Mouse (Mus musculus): ENCODE data around the gene Ranbp9. TPM values are rescaled to one million over a fixed set of nuclear protein-coding genes. Genes with fewer than 3 reads are reported as not detected.
A peak's percentile ranks its signal among the peaks of the same experiment; 100 is the strongest.

Gene Ranbp9
- polyA plus RNA-seq (2014; fragmentation: Nextera tagmentation; extraction: Ambion mirVana) = 8.8 and 12.2 TPM in 2 replicates

DNA sequence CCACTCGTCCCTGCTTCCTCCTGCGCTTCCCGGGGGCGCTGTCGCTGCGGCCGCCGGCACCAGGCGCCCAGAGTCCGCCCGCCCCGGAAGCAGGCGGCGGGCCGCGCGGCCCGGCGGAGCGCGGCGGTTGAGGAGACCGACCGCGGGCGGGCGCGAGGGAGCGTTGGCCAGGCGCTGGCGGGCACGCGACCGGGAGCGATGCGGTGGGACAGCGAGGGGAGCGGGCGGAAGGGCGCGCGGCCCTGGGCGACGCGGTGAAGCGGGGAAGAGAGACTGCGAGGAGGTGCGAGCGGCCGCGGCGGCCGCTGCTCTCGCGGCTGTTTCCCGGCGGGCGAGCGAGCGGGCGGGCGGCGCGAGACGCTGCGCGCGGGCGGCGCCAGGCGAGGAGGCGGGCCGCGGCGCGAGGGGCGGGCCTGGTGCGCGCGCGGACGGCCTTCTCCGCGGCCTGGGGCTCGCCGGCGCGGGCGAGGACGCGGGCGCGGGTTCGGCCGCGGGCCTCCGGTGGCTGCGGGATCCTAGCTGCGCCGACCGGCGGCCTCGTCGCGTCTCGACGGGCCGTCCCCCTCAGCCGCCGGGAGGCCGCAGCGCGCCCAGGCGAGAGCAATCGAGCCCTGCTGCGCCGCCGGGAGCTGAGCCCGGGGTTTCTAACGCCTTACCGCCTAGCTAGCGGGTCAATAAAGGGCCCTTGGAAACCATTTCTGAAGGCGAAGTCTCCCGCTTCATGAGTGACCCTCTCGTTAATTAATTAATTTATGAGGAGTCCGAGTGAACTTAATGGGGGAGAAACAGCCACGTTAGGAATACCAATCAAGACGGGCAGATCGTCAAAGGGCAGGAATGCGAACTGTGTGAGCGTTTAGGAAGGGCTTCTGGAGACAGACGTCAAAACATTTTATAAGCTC lies at the start of gene Ranbp9:
Gene Ranbp9, minus strand, starts transcription at position 326 of the 902 bp plus-strand sequence.
- under 1% methylated on average over 104 of the region's 132 CpGs for WGBS (ENCODE audit: insufficient replicate concordance)
- ATAC-seq (replicated peaks; ENCODE audit: insufficient number of reproducible peaks, low FRiP score, low TSS enrichment) = peak; percentile 84
- Histone ChIP-seq H3K27ac (ENCODE audit: low read depth, low read length) (peak within 1 kb of the TSS; percentile 100), H3K4me2 (peak within 1 kb of the TSS; percentile 78), H3K9me3 (replicated peaks; ENCODE audit: control insufficient read depth, low read length) (no peaks in the 10 kb centered on the region), H3K4me3 (ENCODE audit: low read depth, low read length) (peak within 1 kb of the TSS; percentile 98), H3K36me3 (ENCODE audit: control insufficient read depth, insufficient read depth, low read length) (no peaks in the 10 kb centered on the region), H3K9ac (ENCODE audit: low read depth, low read length) (peak within 1 kb of the TSS; percentile 99), H3K27me3 (ENCODE audit: control insufficient read depth, insufficient read depth, low read length) (no peaks in the 10 kb centered on the region), H3K4me1 (ENCODE audit: control insufficient read depth, insufficient read depth, low read length) (peaks cover 11% of the 10 kb centered on the region)

DNA sequence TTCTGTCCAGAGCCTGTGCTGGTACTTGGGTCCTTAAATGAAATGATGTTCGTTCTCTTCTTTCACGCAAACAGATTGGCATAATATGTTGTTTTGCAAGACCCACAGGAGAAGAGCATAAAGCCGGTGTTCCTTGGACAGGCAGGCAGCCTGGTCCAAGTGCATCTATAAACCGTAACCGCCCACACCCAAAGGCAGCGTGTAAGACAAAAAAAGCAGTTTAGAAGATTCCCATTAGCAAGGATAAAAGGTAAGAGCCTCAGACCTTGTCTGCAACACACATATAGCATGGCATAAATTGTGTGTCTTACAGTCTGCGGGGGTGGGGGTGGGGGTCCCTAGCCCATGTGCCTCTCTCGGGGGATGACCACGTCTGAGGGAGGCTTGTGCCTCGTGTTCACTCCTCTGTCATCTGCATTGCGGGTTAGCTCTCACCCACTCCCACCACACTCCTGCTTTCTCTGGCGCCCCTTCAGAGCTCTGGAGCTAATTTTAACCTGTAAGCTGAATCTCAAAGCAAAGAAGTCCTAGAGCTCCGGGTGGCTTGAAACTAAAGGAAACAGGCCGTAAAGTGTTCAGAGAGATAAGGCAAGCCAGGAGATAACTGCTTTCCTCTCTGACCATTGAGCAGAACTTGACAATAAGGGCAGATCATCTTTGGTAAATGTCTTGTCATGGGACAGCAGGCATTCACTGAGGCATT lies 49.2 kb upstream of the Ranbp9 start:
- Histone ChIP-seq H3K4me1 (ENCODE audit: control insufficient read depth, insufficient read depth, low read length) (peaks cover 33% of the 10 kb centered on the region), H3K4me2 (peak overlapping the region; percentile 45), H3K27me3 (ENCODE audit: control insufficient read depth, insufficient read depth, low read length) (no peaks in the 10 kb centered on the region), H3K4me3 (ENCODE audit: low read depth, low read length) (no peak overlapping the region), H3K9ac (ENCODE audit: low read depth, low read length) (0 out of 2 replicates have a peak overlapping the region, but pooled peaks have one; percentile 3), H3K9me3 (replicated peaks; ENCODE audit: control insufficient read depth, low read length) (no peaks in the 10 kb centered on the region), H3K36me3 (ENCODE audit: control insufficient read depth, insufficient read depth, low read length) (no peaks in the 10 kb centered on the region), H3K27ac (ENCODE audit: low read depth, low read length) (peak overlapping the region; percentile 81; the same call in 1 of the 2 replicates)
- 35% methylated on average over 14 of the region's 14 CpGs for WGBS (ENCODE audit: insufficient replicate concordance)
- no peak for ATAC-seq (replicated peaks; ENCODE audit: insufficient number of reproducible peaks, low FRiP score, low TSS enrichment)

DNA sequence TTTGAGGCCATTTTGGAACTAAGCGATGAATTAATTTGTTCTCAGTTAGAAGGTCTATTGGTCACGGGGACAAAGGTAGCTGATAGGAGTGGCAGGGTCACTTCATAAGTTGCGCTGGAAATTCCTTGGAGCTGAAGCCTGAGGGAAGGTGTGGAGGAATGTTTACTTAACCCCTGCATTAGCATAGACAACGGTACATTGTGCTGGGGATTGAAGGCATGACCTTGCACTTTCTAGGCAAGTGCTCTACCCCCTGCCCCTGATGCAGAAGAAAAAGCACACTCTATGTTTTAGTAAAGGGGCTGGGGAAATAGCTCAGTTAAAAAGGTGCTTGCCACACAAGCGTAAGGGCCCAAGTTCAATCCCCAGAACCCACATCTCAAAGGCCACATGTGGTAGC lies 45.2 kb upstream of the Ranbp9 start:
- Histone ChIP-seq H3K4me3 (ENCODE audit: low read depth, low read length) (no peak overlapping the region), H3K36me3 (ENCODE audit: control insufficient read depth, insufficient read depth, low read length) (no peaks in the 10 kb centered on the region), H3K27me3 (ENCODE audit: control insufficient read depth, insufficient read depth, low read length) (no peaks in the 10 kb centered on the region), H3K9ac (ENCODE audit: low read depth, low read length) (no peak overlapping the region), H3K9me3 (replicated peaks; ENCODE audit: control insufficient read depth, low read length) (no peaks in the 10 kb centered on the region), H3K4me2 (no peak overlapping the region), H3K27ac (ENCODE audit: low read depth, low read length) (no peak overlapping the region), H3K4me1 (ENCODE audit: control insufficient read depth, insufficient read depth, low read length) (peaks cover 48% of the 10 kb centered on the region)
- 63% methylated on average over 5 of the region's 5 CpGs for WGBS (ENCODE audit: insufficient replicate concordance)
- ATAC-seq (replicated peaks; ENCODE audit: insufficient number of reproducible peaks, low FRiP score, low TSS enrichment) = no peak

DNA sequence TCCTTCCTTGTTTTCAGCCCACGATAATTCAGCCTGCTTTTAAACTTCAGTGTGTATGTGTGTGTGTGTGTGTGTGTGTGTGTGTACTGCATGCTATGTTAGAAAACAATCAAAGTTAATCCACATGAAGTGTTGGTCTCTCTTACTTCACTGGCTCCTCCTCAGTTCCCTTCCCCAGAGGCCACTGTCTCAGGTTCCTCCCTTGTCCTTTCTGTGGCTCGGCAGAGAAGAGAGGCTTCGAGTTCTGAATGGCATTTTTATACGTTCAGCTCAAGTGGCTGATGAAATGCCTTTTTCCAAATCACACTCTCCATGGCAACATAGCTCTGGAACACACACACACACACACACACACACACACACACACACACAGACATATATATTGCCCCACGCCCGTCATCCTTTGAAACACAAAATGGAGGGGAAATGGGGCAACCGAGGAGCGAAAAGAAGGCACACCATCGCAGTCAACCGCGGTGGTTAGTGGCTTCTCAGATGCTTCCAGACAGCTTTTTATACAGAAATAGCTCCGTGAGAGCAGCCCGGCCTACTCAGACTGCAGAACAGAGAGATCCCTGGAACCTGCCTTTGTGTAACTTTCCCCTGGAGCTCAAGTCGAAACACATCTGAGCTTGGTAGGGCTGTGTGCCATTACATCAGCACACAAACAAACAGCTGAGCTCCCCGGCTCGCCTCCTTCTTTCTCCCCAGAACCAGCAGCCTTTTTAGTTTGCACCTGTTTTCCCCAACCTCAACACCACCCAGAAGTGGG lies 44.5 kb upstream of the Ranbp9 start:
- H3K9me3 ChIP-seq (replicated peaks; ENCODE audit: control insufficient read depth, low read length) = no peaks in the 10 kb centered on the region
- no peaks in the 10 kb centered on the region for H3K27me3 ChIP-seq (ENCODE audit: control insufficient read depth, insufficient read depth, low read length)
- peaks cover 41% of the 10 kb centered on the region for H3K4me1 ChIP-seq (ENCODE audit: control insufficient read depth, insufficient read depth, low read length)
- WGBS (ENCODE audit: insufficient replicate concordance) = 57% methylated on average over 16 of the region's 16 CpGs
- peak overlapping the region; percentile 70 for H3K27ac ChIP-seq (ENCODE audit: low read depth, low read length)
- ATAC-seq (replicated peaks; ENCODE audit: insufficient number of reproducible peaks, low FRiP score, low TSS enrichment) = no peak
- H3K9ac ChIP-seq (ENCODE audit: low read depth, low read length) = no peak overlapping the region
- no peak overlapping the region for H3K4me2 ChIP-seq
- no peaks in the 10 kb centered on the region for H3K36me3 ChIP-seq (ENCODE audit: control insufficient read depth, insufficient read depth, low read length)
- H3K4me3 ChIP-seq (ENCODE audit: low read depth, low read length) = no peak overlapping the region

DNA sequence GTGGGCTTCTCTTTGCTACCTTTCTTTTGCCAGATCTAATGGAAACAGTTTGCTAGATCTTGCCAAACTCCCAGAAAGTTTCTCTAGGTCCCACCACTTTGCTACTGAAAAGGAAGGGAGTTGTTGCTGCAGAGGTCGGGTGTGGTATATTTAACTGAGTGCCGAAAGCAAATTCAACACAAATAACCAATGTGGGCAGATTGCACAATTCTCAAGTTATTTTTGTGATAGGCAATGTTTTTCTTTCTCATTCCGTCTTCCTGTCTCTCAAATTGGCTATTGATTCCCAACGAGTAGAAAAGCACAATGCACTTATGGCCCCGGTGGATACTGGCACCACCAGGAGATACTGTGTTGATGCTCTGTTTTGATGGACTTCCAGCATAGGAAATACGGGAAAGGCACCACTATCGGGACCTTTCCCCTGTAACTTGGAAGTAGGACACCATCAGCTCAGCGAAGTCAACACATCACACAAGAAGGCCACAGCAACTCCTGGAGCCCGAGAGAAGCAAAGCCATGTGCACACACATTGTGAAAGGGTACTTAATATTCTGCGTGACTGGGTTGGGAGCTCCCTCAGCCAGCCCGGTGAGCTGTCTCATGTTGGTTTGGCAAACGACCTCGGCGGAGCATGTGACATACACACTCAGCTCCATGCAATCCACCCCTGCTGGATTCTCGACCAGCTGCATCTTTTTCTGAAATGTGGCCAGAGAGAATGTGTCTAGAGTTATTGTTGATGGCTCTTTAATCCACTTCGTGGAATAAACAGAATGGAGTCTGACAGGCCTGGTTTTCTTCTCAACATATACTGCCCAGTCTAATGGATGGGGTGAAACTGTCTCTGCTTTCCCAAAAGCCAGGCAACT lies 43.6 kb upstream of the Ranbp9 start:
- H3K9ac ChIP-seq (ENCODE audit: low read depth, low read length) = no peak overlapping the region
- no peaks in the 10 kb centered on the region for H3K9me3 ChIP-seq (replicated peaks; ENCODE audit: control insufficient read depth, low read length)
- peak overlapping the region; percentile 70 for H3K27ac ChIP-seq (ENCODE audit: low read depth, low read length)
- H3K4me1 ChIP-seq (ENCODE audit: control insufficient read depth, insufficient read depth, low read length) = peaks cover 35% of the 10 kb centered on the region
- H3K27me3 ChIP-seq (ENCODE audit: control insufficient read depth, insufficient read depth, low read length) = no peaks in the 10 kb centered on the region
- no peak overlapping the region for H3K4me3 ChIP-seq (ENCODE audit: low read depth, low read length)
- ATAC-seq (replicated peaks; ENCODE audit: insufficient number of reproducible peaks, low FRiP score, low TSS enrichment) = no peak
- peak overlapping the region; percentile 19 for H3K4me2 ChIP-seq
- 54% methylated on average over 16 of the region's 16 CpGs for WGBS (ENCODE audit: insufficient replicate concordance)
- no peaks in the 10 kb centered on the region for H3K36me3 ChIP-seq (ENCODE audit: control insufficient read depth, insufficient read depth, low read length)

DNA sequence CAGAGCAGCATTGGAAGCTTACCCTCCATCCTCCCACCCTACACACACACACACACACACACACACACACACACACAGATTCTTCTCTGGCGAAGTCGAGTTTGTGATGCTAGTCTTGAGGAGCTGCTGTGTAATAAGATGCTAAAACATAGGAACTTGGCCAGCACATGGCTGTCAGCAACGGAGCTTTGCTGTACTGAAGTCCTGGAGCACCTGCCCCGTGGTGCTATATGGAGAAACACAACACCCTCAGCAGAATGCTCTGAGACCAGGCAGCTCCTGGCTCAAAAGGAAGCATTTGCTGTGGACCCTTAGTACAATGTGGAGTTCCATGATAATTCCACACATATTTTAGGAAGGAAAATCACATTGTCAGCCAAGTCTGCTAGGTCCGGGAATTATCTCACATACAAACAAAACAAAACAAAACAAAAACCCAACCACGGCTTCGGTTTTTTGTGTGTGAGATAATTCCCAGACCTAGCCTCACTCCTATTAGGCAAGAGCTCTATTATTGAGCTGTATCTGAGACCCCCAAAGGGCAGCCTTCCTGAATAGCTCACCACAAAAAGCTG lies 42.9 kb upstream of the Ranbp9 start:
- no peak overlapping the region for H3K4me2 ChIP-seq
- H3K9ac ChIP-seq (ENCODE audit: low read depth, low read length) = no peak overlapping the region

DNA sequence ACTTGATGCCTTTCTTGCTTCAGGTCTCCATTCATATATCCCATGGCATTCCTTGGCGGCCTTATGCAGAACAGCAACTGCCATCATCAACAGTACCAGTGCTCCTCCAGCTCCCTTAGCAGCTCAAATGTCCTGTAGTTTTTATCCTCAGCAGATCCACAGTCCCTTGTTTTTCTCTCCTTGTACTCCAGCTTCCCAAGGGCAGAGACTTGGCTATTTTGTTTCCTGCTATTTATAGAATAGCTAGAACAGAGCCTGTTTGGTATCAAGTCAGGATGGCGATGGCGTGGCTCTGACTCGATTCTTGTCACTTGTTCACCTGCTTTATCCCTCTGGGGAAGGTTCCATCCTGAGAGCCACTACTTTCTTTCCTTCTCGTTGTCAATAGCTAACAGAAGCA lies 40.9 kb upstream of the Ranbp9 start:
- no peak overlapping the region for H3K4me2 ChIP-seq
- H3K9me3 ChIP-seq (replicated peaks; ENCODE audit: control insufficient read depth, low read length) = no peaks in the 10 kb centered on the region
- H3K4me3 ChIP-seq (ENCODE audit: low read depth, low read length) = no peak overlapping the region
- no peaks in the 10 kb centered on the region for H3K27me3 ChIP-seq (ENCODE audit: control insufficient read depth, insufficient read depth, low read length)
- ATAC-seq (replicated peaks; ENCODE audit: insufficient number of reproducible peaks, low FRiP score, low TSS enrichment) = no peak
- no peak overlapping the region for H3K9ac ChIP-seq (ENCODE audit: low read depth, low read length)
- H3K4me1 ChIP-seq (ENCODE audit: control insufficient read depth, insufficient read depth, low read length) = peaks cover 35% of the 10 kb centered on the region
- no peaks in the 10 kb centered on the region for H3K36me3 ChIP-seq (ENCODE audit: control insufficient read depth, insufficient read depth, low read length)
- WGBS (ENCODE audit: insufficient replicate concordance) = 61% methylated on average over 5 of the region's 5 CpGs
- H3K27ac ChIP-seq (ENCODE audit: low read depth, low read length) = peak overlapping the region; percentile 31

More for the DNA sequence above, 42.9 kb upstream of the Ranbp9 start:
- Histone ChIP-seq H3K9me3 (replicated peaks; ENCODE audit: control insufficient read depth, low read length) (no peaks in the 10 kb centered on the region), H3K4me3 (ENCODE audit: low read depth, low read length) (no peak overlapping the region), H3K4me1 (ENCODE audit: control insufficient read depth, insufficient read depth, low read length) (peaks cover 35% of the 10 kb centered on the region), H3K27ac (ENCODE audit: low read depth, low read length) (peak overlapping the region; percentile 65), H3K27me3 (ENCODE audit: control insufficient read depth, insufficient read depth, low read length) (no peaks in the 10 kb centered on the region), H3K36me3 (ENCODE audit: control insufficient read depth, insufficient read depth, low read length) (no peaks in the 10 kb centered on the region)
- WGBS (ENCODE audit: insufficient replicate concordance) = 65% methylated on average over 7 of the region's 7 CpGs
- ATAC-seq (replicated peaks; ENCODE audit: insufficient number of reproducible peaks, low FRiP score, low TSS enrichment) = no peak

Data from heart, embryonic 11.5 days (tissue).